Comparison of ENCODE assay signal across 26 mouse cellular contexts in genomic region chr11:99990571-99990970, GRCm38 (mm10). TPM values are rescaled to one million over a fixed set of nuclear protein-coding genes. Genes with fewer than 3 reads are reported as not detected.
"Had no signal": no experiment of that assay in that cellular context is flagged by ENCODE, and none has a peak within 500 bp of the region (broad histone marks: within the 10 kb centered on the region; RNA-seq: fewer than 3 reads in every experiment).

No protein-coding gene starts in this region.

- H3K36me3 ChIP-seq: limb, embryonic 10.5 days; limb, embryonic 13.5 days; liver, embryonic 12.5 days; liver, embryonic 15.5 days; lung, embryonic 15.5 days; midbrain, embryonic 12.5 days; neural tube, embryonic 12.5 days; neural tube, embryonic 15.5 days had no signal

- H3K27ac ChIP-seq: kidney, postnatal 0 days; layer of hippocampus, adult 2 months; limb, embryonic 10.5 days; limb, embryonic 13.5 days; liver, embryonic 12.5 days; liver, embryonic 15.5 days; lung, embryonic 15.5 days; midbrain, embryonic 12.5 days; neural tube, embryonic 12.5 days; neural tube, embryonic 15.5 days; stomach, postnatal 0 days had no signal

- H3K9me3 ChIP-seq: limb, embryonic 10.5 days; limb, embryonic 13.5 days; liver, embryonic 12.5 days; liver, embryonic 15.5 days; lung, embryonic 15.5 days; midbrain, embryonic 12.5 days; neural tube, embryonic 12.5 days; neural tube, embryonic 15.5 days had no signal

- H3K4me3 ChIP-seq: layer of hippocampus, adult 2 months; limb, embryonic 10.5 days; limb, embryonic 13.5 days; liver, embryonic 12.5 days; liver, embryonic 15.5 days; lung, embryonic 15.5 days; midbrain, embryonic 12.5 days; neural tube, embryonic 12.5 days; neural tube, embryonic 15.5 days had no signal

- H3K9ac ChIP-seq: limb, embryonic 13.5 days; liver, embryonic 12.5 days; liver, embryonic 15.5 days; lung, embryonic 15.5 days; midbrain, embryonic 12.5 days; neural tube, embryonic 12.5 days; neural tube, embryonic 15.5 days had no signal

- DNase-seq: kidney, postnatal 25 days; layer of hippocampus, adult 9-11 months; liver; lung, adult 18-20 months; lung, postnatal 14 days; lung, postnatal 4 days; right cerebral cortex, adult 18-20 months; right cerebral cortex, postnatal 14 days; right cerebral cortex, postnatal 4 days; thymus, adult 18-20 months; thymus, postnatal 36 days had no signal

- ATAC-seq: liver, embryonic 12.5 days had no signal

- H3K4me1 ChIP-seq: liver, embryonic 12.5 days; liver, embryonic 15.5 days; midbrain, embryonic 12.5 days had no signal

- H3K4me2 ChIP-seq: limb, embryonic 13.5 days; liver, embryonic 12.5 days; liver, embryonic 15.5 days; lung, embryonic 15.5 days; midbrain, embryonic 12.5 days; neural tube, embryonic 12.5 days; neural tube, embryonic 15.5 days had no signal

RNA-seq across cellular contexts. Expression of gene Krtap17-1, which starts 3.2 kb away (rescaled TPM):
- polyA plus RNA-seq: kidney, embryonic 14.5 days; kidney, postnatal 0 days; large intestine, adult 2 months; liver, embryonic 12.5 days; liver, embryonic 15.5 days; midbrain, embryonic 12.5 days; neural tube, embryonic 12.5 days; stomach, embryonic 14.5 days; urinary bladder, adult 2 months had no signal

RNA-seq across cellular contexts. Expression of gene Krtap16-1, which starts 4.2 kb away (rescaled TPM):
- polyA plus RNA-seq: kidney, embryonic 14.5 days; kidney, postnatal 0 days; large intestine, adult 2 months; limb, embryonic 10.5 days; limb, embryonic 13.5 days; liver, embryonic 12.5 days; liver, embryonic 15.5 days; lung, embryonic 15.5 days; midbrain, embryonic 12.5 days; neural tube, embryonic 12.5 days; stomach, embryonic 14.5 days; urinary bladder, adult 2 months had no signal

RNA-seq across cellular contexts. Expression of gene Krtap29-1, which starts 11.7 kb away (rescaled TPM):
- polyA plus RNA-seq: kidney, embryonic 14.5 days; kidney, postnatal 0 days; large intestine, adult 2 months; limb, embryonic 10.5 days; limb, embryonic 13.5 days; liver, embryonic 12.5 days; liver, embryonic 15.5 days; lung, embryonic 15.5 days; midbrain, embryonic 12.5 days; neural tube, embryonic 12.5 days; neural tube, embryonic 15.5 days; stomach, embryonic 14.5 days; stomach, postnatal 0 days; urinary bladder, adult 2 months had no signal

RNA-seq across cellular contexts. Expression of gene Krt33a, which starts 25.4 kb away (rescaled TPM):
- polyA plus RNA-seq: kidney, embryonic 14.5 days; kidney, postnatal 0 days; large intestine, adult 2 months; limb, embryonic 10.5 days; limb, embryonic 13.5 days; liver, embryonic 12.5 days; liver, embryonic 15.5 days; lung, embryonic 15.5 days; midbrain, embryonic 12.5 days; neural tube, embryonic 12.5 days; neural tube, embryonic 15.5 days; stomach, embryonic 14.5 days had no signal

RNA-seq across cellular contexts. Expression of gene Krt33b, which starts 39.1 kb away (rescaled TPM):
- polyA plus RNA-seq: kidney, embryonic 14.5 days; kidney, postnatal 0 days; large intestine, adult 2 months; limb, embryonic 10.5 days; liver, embryonic 12.5 days; liver, embryonic 15.5 days; lung, embryonic 15.5 days; midbrain, embryonic 12.5 days; neural tube, embryonic 12.5 days; neural tube, embryonic 15.5 days; stomach, postnatal 0 days; urinary bladder, adult 2 months had no signal
